Mouse (Mus musculus): ENCODE data around the gene Fscn2. TPM values are rescaled to one million over a fixed set of nuclear protein-coding genes. Genes with fewer than 3 reads are reported as not detected.

The Fscn2 gene
- polyA plus RNA-seq (2012; rRNA removed) = 0.16 and 0.19 TPM in 2 replicates

- Histone ChIP-seq H3K27me3 (replicated peaks; ENCODE audit: control insufficient read depth, insufficient read depth, low read length) (no peaks in the 10 kb centered on the region), H3K4me1 (ENCODE audit: control insufficient read depth, insufficient read depth, low read length) (no peaks in the 10 kb centered on the region), H3K27ac (ENCODE audit: insufficient read depth, low read depth, low read length) (no peak within 1 kb of the TSS), H3K36me3 (ENCODE audit: control insufficient read depth, insufficient read depth, low read length) (no peaks in the 10 kb centered on the region), H3K4me3 (ENCODE audit: insufficient read depth, low read depth, low read length) (no peak within 1 kb of the TSS)
- no peak for DNase-seq
- TF ChIP-seq CTCF (conservative IDR thresholded peaks at IDR 0.05; ENCODE audit: insufficient read depth, insufficient read length, low read depth, low read length) (no peak), POLR2A (IDR thresholded peaks at IDR 0.05; ENCODE audit: low read depth, low read length) (no peak)
- WGBS = 58% methylated on average over 10 of the region's 10 CpGs
These were observed at the start of gene Fscn2 for GRCm38 (mm10) chr11:120361295-120361694. Fscn2 (plus strand) TSS chr11:120361534.

GRCm38 (mm10) chr11:120311561-120311960, 49.8 kb upstream of the Fscn2 start:
- Histone ChIP-seq H3K4me1 (ENCODE audit: control insufficient read depth, insufficient read depth, low read length) (peaks cover 6% of the 10 kb centered on the region; the same call in 1 of the 2 replicates), H3K36me3 (ENCODE audit: control insufficient read depth, insufficient read depth, low read length) (no peaks in the 10 kb centered on the region), H3K27me3 (replicated peaks; ENCODE audit: control insufficient read depth, insufficient read depth, low read length) (no peaks in the 10 kb centered on the region), H3K27ac (ENCODE audit: insufficient read depth, low read depth, low read length) (no peak overlapping the region), H3K4me3 (ENCODE audit: insufficient read depth, low read depth, low read length) (no peak overlapping the region)
- WGBS = 69% methylated on average over 10 of the region's 10 CpGs
- TF ChIP-seq CTCF (conservative IDR thresholded peaks at IDR 0.05; ENCODE audit: insufficient read depth, insufficient read length, low read depth, low read length) = no peak
- TF ChIP-seq POLR2A (IDR thresholded peaks at IDR 0.05; ENCODE audit: low read depth, low read length) = no peak
- DNase-seq = no peak

GRCm38 (mm10) chr11:120312069-120312468, 49.3 kb upstream of the Fscn2 start:
- no peak for TF ChIP-seq CTCF (conservative IDR thresholded peaks at IDR 0.05; ENCODE audit: insufficient read depth, insufficient read length, low read depth, low read length)
- TF ChIP-seq POLR2A (IDR thresholded peaks at IDR 0.05; ENCODE audit: low read depth, low read length) = no peak
- H3K4me1 ChIP-seq (ENCODE audit: control insufficient read depth, insufficient read depth, low read length) = peaks cover 11% of the 10 kb centered on the region
- H3K4me3 ChIP-seq (ENCODE audit: insufficient read depth, low read depth, low read length) = no peak overlapping the region
- H3K27ac ChIP-seq (ENCODE audit: insufficient read depth, low read depth, low read length) = no peak overlapping the region
- WGBS = 93% methylated on average over 6 of the region's 6 CpGs
- DNase-seq = no peak
- H3K36me3 ChIP-seq (ENCODE audit: control insufficient read depth, insufficient read depth, low read length) = no peaks in the 10 kb centered on the region
- no peaks in the 10 kb centered on the region for H3K27me3 ChIP-seq (replicated peaks; ENCODE audit: control insufficient read depth, insufficient read depth, low read length)

- DNase-seq = no peak
- H3K27me3 ChIP-seq (replicated peaks; ENCODE audit: control insufficient read depth, insufficient read depth, low read length) = no peaks in the 10 kb centered on the region
- H3K4me3 ChIP-seq (ENCODE audit: insufficient read depth, low read depth, low read length) = no peak overlapping the region
- peaks cover 10% of the 10 kb centered on the region for H3K4me1 ChIP-seq (ENCODE audit: control insufficient read depth, insufficient read depth, low read length)
- no peaks in the 10 kb centered on the region for H3K36me3 ChIP-seq (ENCODE audit: control insufficient read depth, insufficient read depth, low read length)
- WGBS = 74% methylated on average over 6 of the region's 6 CpGs
- no peak overlapping the region for H3K27ac ChIP-seq (ENCODE audit: insufficient read depth, low read depth, low read length)
- no peak for TF ChIP-seq POLR2A (IDR thresholded peaks at IDR 0.05; ENCODE audit: low read depth, low read length)
- TF ChIP-seq CTCF (conservative IDR thresholded peaks at IDR 0.05; ENCODE audit: insufficient read depth, insufficient read length, low read depth, low read length) = no peak
These were observed 47.2 kb upstream of the Fscn2 start for GRCm38 (mm10) chr11:120313906-120314685.

GRCm38 (mm10) chr11:120314721-120315415, 46.5 kb upstream of the Fscn2 start:
- no peaks in the 10 kb centered on the region for H3K27me3 ChIP-seq (replicated peaks; ENCODE audit: control insufficient read depth, insufficient read depth, low read length)
- no peak for DNase-seq
- 84% methylated on average over 16 of the region's 16 CpGs for WGBS
- TF ChIP-seq POLR2A (IDR thresholded peaks at IDR 0.05; ENCODE audit: low read depth, low read length) = no peak
- TF ChIP-seq CTCF (conservative IDR thresholded peaks at IDR 0.05; ENCODE audit: insufficient read depth, insufficient read length, low read depth, low read length) = no peak
- no peak overlapping the region for H3K4me3 ChIP-seq (ENCODE audit: insufficient read depth, low read depth, low read length)
- H3K27ac ChIP-seq (ENCODE audit: insufficient read depth, low read depth, low read length) = no peak overlapping the region
- peaks cover 10% of the 10 kb centered on the region for H3K4me1 ChIP-seq (ENCODE audit: control insufficient read depth, insufficient read depth, low read length)
- no peaks in the 10 kb centered on the region for H3K36me3 ChIP-seq (ENCODE audit: control insufficient read depth, insufficient read depth, low read length)

GRCm38 (mm10) chr11:120315416-120315761, 45.9 kb upstream of the Fscn2 start:
- no peak for DNase-seq
- Histone ChIP-seq H3K27me3 (replicated peaks; ENCODE audit: control insufficient read depth, insufficient read depth, low read length) (no peaks in the 10 kb centered on the region), H3K27ac (ENCODE audit: insufficient read depth, low read depth, low read length) (0 out of 2 replicates have a peak overlapping the region, but pooled peaks have one; percentile 72)

More at GRCm38 (mm10) chr11:120315416-120315761, 45.9 kb upstream of the Fscn2 start:
- TF ChIP-seq CTCF (conservative IDR thresholded peaks at IDR 0.05; ENCODE audit: insufficient read depth, insufficient read length, low read depth, low read length) (no peak), POLR2A (IDR thresholded peaks at IDR 0.05; ENCODE audit: low read depth, low read length) (no peak)
- 41% methylated on average over 4 of the region's 4 CpGs for WGBS
- no peak overlapping the region for H3K4me3 ChIP-seq (ENCODE audit: insufficient read depth, low read depth, low read length)
- H3K36me3 ChIP-seq (ENCODE audit: control insufficient read depth, insufficient read depth, low read length) = no peaks in the 10 kb centered on the region
- H3K4me1 ChIP-seq (ENCODE audit: control insufficient read depth, insufficient read depth, low read length) = peaks cover 9% of the 10 kb centered on the region
